Mouse (Mus musculus): ENCODE results near the gene Prss29.

The Prss29 gene

GRCm38 (mm10) chr17:25341490-25341889, 23.0 kb downstream of the Prss29 start:
- in situ Hi-C loops (cut with MboI): no loop called here

- in situ Hi-C loops (cut with MboI): no loop called here
Measured at GRCm38 (mm10) chr17:25345462-25345861, 27.0 kb downstream of the Prss29 start, which contains the start of gene Tpsab1. Gene Tpsab1 (minus strand): TSS chr17:25345562.

GRCm38 (mm10) chr17:25361291-25361690, 42.8 kb downstream of the Prss29 start:
- in situ Hi-C loops (cut with MboI): no loop called here

- in situ Hi-C loops (cut with MboI): no loop called here
Measured at GRCm38 (mm10) chr17:25363726-25364125, 45.3 kb downstream of the Prss29 start.

GRCm38 (mm10) chr17:25366005-25366404, 47.6 kb downstream of the Prss29 start, which contains the start of gene Tpsb2:
Gene Tpsb2 (plus strand): TSS chr17:25366305.
- in situ Hi-C loops (cut with MboI): no loop called here

- in situ Hi-C loops (cut with MboI): no loop called here
Measured at GRCm38 (mm10) chr17:25368973-25369372, 50.5 kb downstream of the Prss29 start, which contains the start of gene Tpsg1. Gene Tpsg1 (plus strand): TSS chr17:25369273.
